Mouse (Mus musculus) MEL (cell line): ENCODE results near the gene Polg.

Source experiments
- CTCF ChIP-seq, 3 experiments: IDR thresholded peaks in 2 of 3; conservative IDR thresholded peaks in 1 of 3; 2 replicates each; pipeline ENCODE4 v1.5.1; 2011 to 2012; ENCODE audit warnings: low read length in 3 of 3, low read depth in 2 of 3, mild to moderate bottlenecking in 2 of 3, improper control_type of control experiment in 1 of 3, inconsistent platforms in 1 of 3, mixed read lengths in 1 of 3, moderate library complexity in 1 of 3; ENCODE audit not compliant: control insufficient read depth in 1 of 3, insufficient read depth in 1 of 3, poor library complexity in 1 of 3, severe bottlenecking in 1 of 3
- EP300 ChIP-seq, 2 experiments: IDR thresholded peaks; 2 replicates each; pipeline ENCODE4 v1.6.1; 2011; ENCODE audit warnings: improper control_type of control experiment in 2 of 2, low read length in 2 of 2, low read depth in 1 of 2, mild to moderate bottlenecking in 1 of 2
- ZC3H11A ChIP-seq: IDR thresholded peaks from 2 replicates; pipeline ENCODE4 v1.6.1; 2012; ENCODE audit warnings: low read depth, mild to moderate bottlenecking, inconsistent platforms, low read length, improper control_type of control experiment

- TF ChIP-seq ZC3H11A (no peak), EP300 (IDR thresholded peaks at IDR 0.05; ENCODE audit: low read depth in 1 of 2, low read length in 2 of 2) (no peak), CTCF (IDR thresholded peaks at IDR 0.05 in 2 of 3, conservative IDR thresholded peaks at IDR 0.05 in 1 of 3; ENCODE audit: control insufficient read depth in 1 of 3, insufficient read depth in 1 of 3, low read depth in 2 of 3, low read length in 3 of 3, poor library complexity in 1 of 3, severe bottlenecking in 1 of 3) (no peak)
These were observed 46.3 kb upstream of the Polg start for GRCm38 (mm10) chr7:79512496-79512895.
